Mouse (Mus musculus) embryonic facial prominence, embryonic 10.5 days (tissue): Measurements from ENCODE around the gene Sept12. TPM values are rescaled to one million over a fixed set of nuclear protein-coding genes. Genes with fewer than 3 reads are reported as not detected.
A peak's percentile ranks its signal among the peaks of the same experiment; 100 is the strongest.

Source experiments
- DNase-seq: peaks from one replicate; pipeline ENCODE4 v3.0.0-alpha.2; 2017; ENCODE audit warnings: low spot score
- H3K27ac ChIP-seq: fragments of 300-500 bp; sonication (generic); replicated peaks from 2 replicates; pipeline ENCODE4 v1.5.1; 2016; ENCODE audit warnings: mild to moderate bottlenecking
- H3K27me3 ChIP-seq: fragments of 300-500 bp; sonication (generic); replicated peaks from 2 replicates; pipeline ENCODE4 v1.6.1; 2016; ENCODE audit warnings: low read depth, mild to moderate bottlenecking; ENCODE audit not compliant: poor library complexity, severe bottlenecking
- H3K36me3 ChIP-seq: fragments of 300-500 bp; sonication (generic); replicated peaks from 2 replicates; pipeline ENCODE4 v1.6.1; 2016; ENCODE audit warnings: mild to moderate bottlenecking, moderate library complexity
- H3K4me1 ChIP-seq: fragments of 300-500 bp; sonication (generic); 2 replicates; pipeline ENCODE4 v1.6.1; 2016
- H3K4me3 ChIP-seq: fragments of 300-500 bp; sonication (generic); 2 replicates; pipeline ENCODE4 v1.5.1; 2016; ENCODE audit warnings: mild to moderate bottlenecking, moderate library complexity
- H3K9me3 ChIP-seq: fragments of 300-500 bp; sonication (generic); 2 replicates; pipeline ENCODE4 v1.6.1; 2016; ENCODE audit warnings: mild to moderate bottlenecking
- WGBS: fragments of 180-500 bp; shearing (Covaris S2); methylation state at CpG from one replicate; pipeline ENCODE4 v1.1.7; 2016; 5-methylcytosine and 5-hydroxymethylcytosine counted together
- polyA plus RNA-seq: library from polyadenylated mRNA; unstranded; fragments of >200 nt; fragmentation: Nextera tagmentation; extraction: Ambion mirVana; gene quantifications from 2 replicates; pipeline ENCODE4 v1.2.1, GENCODE M21; 2016

The Sept12 gene
- polyA plus RNA-seq, 1 experiment from 2014 or later = not detected

GRCm38 (mm10) chr16:5007492-5007891, 9.8 kb upstream of the Sept12 start:
- Histone ChIP-seq H3K27ac (peak overlapping the region; percentile 45; the same call in 1 of the 2 replicates), H3K9me3 (no peaks in the 10 kb centered on the region), H3K36me3 (peaks cover 21% of the 10 kb centered on the region), H3K27me3 (no peaks in the 10 kb centered on the region), H3K4me1 (peaks cover 17% of the 10 kb centered on the region), H3K4me3 (peak overlapping the region; percentile 29; the same call in 1 of the 2 replicates)
- DNase-seq = no peak
- WGBS = 36% methylated on average over 6 of the region's 6 CpGs

- no peaks in the 10 kb centered on the region for H3K27me3 ChIP-seq
- 45% methylated on average over 5 of the region's 5 CpGs for WGBS
- peaks cover 21% of the 10 kb centered on the region for H3K36me3 ChIP-seq
- H3K4me3 ChIP-seq = peak within 1 kb of the TSS; percentile 29; the same call in 1 of the 2 replicates
- DNase-seq = peak; percentile 35
- H3K9me3 ChIP-seq = no peaks in the 10 kb centered on the region
- peaks cover 13% of the 10 kb centered on the region for H3K4me1 ChIP-seq
- H3K27ac ChIP-seq = peak within 1 kb of the TSS; percentile 45; the same call in 1 of the 2 replicates
These were observed 9.4 kb upstream of the Sept12 start, which contains the start of gene Smim22 for GRCm38 (mm10) chr16:5007067-5007466. Smim22 (plus strand) TSS chr16:5007288.

GRCm38 (mm10) chr16:5000611-5001010, 3.0 kb upstream of the Sept12 start:
- H3K27me3 ChIP-seq = no peaks in the 10 kb centered on the region
- DNase-seq = no peak
- no peaks in the 10 kb centered on the region for H3K9me3 ChIP-seq
- 0 out of 2 replicates have a peak, but pooled peaks cover 5% of the 10 kb centered on the region for H3K4me1 ChIP-seq
- H3K4me3 ChIP-seq = no peak overlapping the region
- WGBS = 77% methylated on average over 3 of the region's 3 CpGs
- H3K27ac ChIP-seq = no peak overlapping the region
- no peaks in the 10 kb centered on the region for H3K36me3 ChIP-seq

- Histone ChIP-seq H3K4me3 (no peak overlapping the region), H3K27ac (no peak overlapping the region), H3K4me1 (0 out of 2 replicates have a peak, but pooled peaks cover 5% of the 10 kb centered on the region), H3K9me3 (no peaks in the 10 kb centered on the region), H3K36me3 (no peaks in the 10 kb centered on the region), H3K27me3 (no peaks in the 10 kb centered on the region)
- WGBS = 79% methylated on average over 1 of the region's 1 CpGs
- DNase-seq = no peak
These were observed 1.3 kb upstream of the Sept12 start for GRCm38 (mm10) chr16:4998984-4999383.

GRCm38 (mm10) chr16:4993276-4993675, 4.4 kb downstream of the Sept12 start:
- H3K4me3 ChIP-seq = no peak overlapping the region
- H3K36me3 ChIP-seq = no peaks in the 10 kb centered on the region
- H3K27me3 ChIP-seq = no peaks in the 10 kb centered on the region
- H3K27ac ChIP-seq = no peak overlapping the region
- no peak for DNase-seq
- WGBS = 83% methylated on average over 4 of the region's 4 CpGs
- no peaks in the 10 kb centered on the region for H3K9me3 ChIP-seq
- H3K4me1 ChIP-seq = 0 out of 2 replicates have a peak, but pooled peaks cover 5% of the 10 kb centered on the region

- WGBS = 90% methylated on average over 12 of the region's 12 CpGs
- H3K4me1 ChIP-seq = no peaks in the 10 kb centered on the region
- no peak overlapping the region for H3K4me3 ChIP-seq
- no peaks in the 10 kb centered on the region for H3K36me3 ChIP-seq
- H3K27me3 ChIP-seq = no peaks in the 10 kb centered on the region
- no peaks in the 10 kb centered on the region for H3K9me3 ChIP-seq
- no peak for DNase-seq
- no peak overlapping the region for H3K27ac ChIP-seq
These were observed 12.9 kb downstream of the Sept12 start for GRCm38 (mm10) chr16:4984717-4985116.

GRCm38 (mm10) chr16:4979755-4980380, 17.8 kb downstream of the Sept12 start:
- WGBS = 75% methylated on average over 4 of the region's 4 CpGs
- Histone ChIP-seq H3K4me3 (no peak overlapping the region), H3K4me1 (no peaks in the 10 kb centered on the region), H3K36me3 (no peaks in the 10 kb centered on the region), H3K27ac (no peak overlapping the region), H3K27me3 (no peaks in the 10 kb centered on the region), H3K9me3 (no peaks in the 10 kb centered on the region)
- peak; percentile 18 for DNase-seq

- Histone ChIP-seq H3K27ac (no peak overlapping the region), H3K36me3 (no peaks in the 10 kb centered on the region), H3K4me3 (no peak overlapping the region), H3K27me3 (no peaks in the 10 kb centered on the region), H3K4me1 (no peaks in the 10 kb centered on the region), H3K9me3 (no peaks in the 10 kb centered on the region)
- 73% methylated on average over 5 of the region's 5 CpGs for WGBS
- no peak for DNase-seq
These were observed 19.2 kb downstream of the Sept12 start for GRCm38 (mm10) chr16:4978275-4979051.

GRCm38 (mm10) chr16:4976180-4976579, 21.5 kb downstream of the Sept12 start:
- Histone ChIP-seq H3K4me3 (no peak overlapping the region), H3K9me3 (no peaks in the 10 kb centered on the region), H3K27ac (no peak overlapping the region), H3K27me3 (no peaks in the 10 kb centered on the region), H3K4me1 (no peaks in the 10 kb centered on the region), H3K36me3 (no peaks in the 10 kb centered on the region)
- DNase-seq = no peak
- WGBS = 77% methylated on average over 2 of the region's 2 CpGs

- Histone ChIP-seq H3K36me3 (no peaks in the 10 kb centered on the region), H3K27me3 (no peaks in the 10 kb centered on the region), H3K4me3 (no peak overlapping the region), H3K4me1 (no peaks in the 10 kb centered on the region), H3K27ac (no peak overlapping the region), H3K9me3 (no peaks in the 10 kb centered on the region)
- no peak for DNase-seq
- WGBS = 85% methylated on average over 5 of the region's 5 CpGs
These were observed 23.1 kb downstream of the Sept12 start for GRCm38 (mm10) chr16:4974521-4974920.

GRCm38 (mm10) chr16:4971626-4972025, 26.0 kb downstream of the Sept12 start:
- no peak overlapping the region for H3K4me3 ChIP-seq
- WGBS = 76% methylated on average over 4 of the region's 4 CpGs
- H3K4me1 ChIP-seq = no peaks in the 10 kb centered on the region
- no peak for DNase-seq
- H3K9me3 ChIP-seq = no peaks in the 10 kb centered on the region
- no peaks in the 10 kb centered on the region for H3K27me3 ChIP-seq
- no peaks in the 10 kb centered on the region for H3K36me3 ChIP-seq
- no peak overlapping the region for H3K27ac ChIP-seq

GRCm38 (mm10) chr16:4969055-4969843, 28.4 kb downstream of the Sept12 start:
- Histone ChIP-seq H3K27ac (no peak overlapping the region), H3K27me3 (no peaks in the 10 kb centered on the region), H3K4me1 (peaks cover 7% of the 10 kb centered on the region), H3K9me3 (no peaks in the 10 kb centered on the region), H3K4me3 (no peak overlapping the region), H3K36me3 (no peaks in the 10 kb centered on the region)
- WGBS = 89% methylated on average over 5 of the region's 5 CpGs
- no peak for DNase-seq
